Mouse (Mus musculus): ENCODE results near the gene Gm21865. TPM values are rescaled to one million over a fixed set of nuclear protein-coding genes. Genes with fewer than 3 reads are reported as not detected.

The Gm21865 gene
- not detected for total RNA-seq (2023)

GRCm38 (mm10) chrY:40316803-40317202, at the start of gene Gm21865:
Gm21865 (minus strand) TSS chrY:40316903.

Other genes with a start within 250 kb of the Gm21865 start
- not detected for gene Gm21882, start 64.6 kb upstream of the Gm21865 start, total RNA-seq (2023)

Data from neutrophil, adult 83 days (primary cell).